Mouse (Mus musculus) retina, postnatal 1 day (tissue): ENCODE data around the gene Filip1l.

Experiments used
- DNase-seq: peaks from one replicate; pipeline ENCODE4 v3.0.0-alpha.2; 2012

Gene Filip1l

DNA sequence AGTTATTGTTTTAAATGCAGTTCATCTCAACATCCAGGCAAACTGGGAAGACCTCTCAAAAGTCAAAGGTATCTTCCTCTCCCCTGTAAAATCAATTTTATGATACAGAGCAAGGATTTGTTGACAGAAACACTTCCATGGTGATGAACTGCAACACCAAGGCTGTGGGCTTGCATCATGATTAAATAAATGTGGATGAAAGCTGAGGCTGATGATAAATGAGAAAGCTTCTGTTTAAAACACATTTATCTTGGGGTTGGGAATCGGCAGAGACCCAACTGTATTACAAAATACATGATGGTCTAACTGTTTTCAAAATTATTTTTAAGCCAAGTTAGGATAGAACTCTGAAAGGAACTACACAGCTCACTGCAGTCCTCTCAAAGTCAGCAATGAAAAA is 220.9 kb downstream of the Filip1l start:
- DNase-seq, result no peak

DNA sequence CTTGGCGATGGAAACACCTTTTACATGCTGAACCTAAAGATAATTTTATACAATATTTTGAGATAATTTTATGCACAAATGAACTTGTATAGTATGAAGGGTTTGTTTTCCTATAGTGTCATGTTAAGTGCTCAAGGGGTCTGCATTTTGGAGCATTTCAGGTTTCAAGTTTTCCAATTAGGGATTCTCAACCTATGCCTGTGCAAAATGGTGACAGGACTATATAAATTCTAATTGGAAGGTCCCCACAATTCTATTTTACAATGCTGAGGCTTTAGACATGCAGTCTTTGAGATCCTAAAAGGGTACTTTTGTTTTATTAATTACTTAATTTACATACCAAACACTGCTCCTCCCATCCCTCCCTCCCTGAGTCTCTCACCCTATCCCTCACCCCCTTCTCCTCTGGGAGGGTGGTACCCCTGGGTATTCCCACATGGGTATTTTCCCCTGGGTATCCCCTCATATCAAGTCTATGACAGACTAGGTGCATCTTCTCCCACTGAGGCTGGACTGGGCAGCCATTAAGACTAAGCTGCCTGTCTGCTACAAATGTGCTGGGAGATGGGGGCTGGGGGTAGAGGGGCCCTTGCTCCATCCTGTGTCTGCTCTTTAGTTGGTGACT is 223.0 kb downstream of the Filip1l start:
- DNase-seq, result no peak

DNA sequence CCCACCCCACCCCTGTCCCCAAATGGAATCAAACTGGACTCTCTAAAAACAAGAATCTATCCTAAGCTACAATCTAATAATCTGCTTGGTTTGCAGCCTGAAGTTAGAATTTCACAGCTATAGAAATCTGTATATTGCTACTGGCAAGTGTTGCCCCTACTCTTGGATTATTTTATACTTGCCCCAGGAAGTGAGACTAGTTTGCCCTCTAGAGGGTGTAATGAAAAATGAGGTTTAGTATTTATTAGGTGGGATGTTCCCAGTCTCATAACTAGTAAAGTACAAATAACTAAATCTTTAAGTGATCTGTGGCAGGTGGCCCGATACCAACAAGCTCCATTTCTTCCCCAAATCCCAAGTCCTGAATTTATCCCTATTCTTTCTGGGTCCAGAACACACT is 224.6 kb downstream of the Filip1l start:
- DNase-seq, result peak; percentile 6

DNA sequence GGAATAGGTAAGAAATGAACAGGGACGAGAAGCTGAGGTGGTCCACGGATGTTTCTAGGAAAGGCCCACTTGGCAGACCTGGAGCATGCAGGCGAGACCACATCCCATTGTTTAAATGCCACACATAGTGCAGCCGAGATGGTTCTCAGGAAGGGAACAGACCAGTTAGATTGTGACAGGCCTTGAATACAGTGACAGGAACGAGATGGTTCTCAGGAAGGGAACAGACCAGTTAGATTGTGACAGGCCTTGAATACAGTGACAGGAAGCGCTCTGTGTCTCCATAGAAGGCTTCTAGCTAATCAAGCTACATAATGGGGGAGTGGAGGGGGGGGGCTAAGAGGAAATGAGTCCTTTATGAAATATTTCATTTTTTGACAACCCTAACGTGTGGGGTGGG is 227.1 kb downstream of the Filip1l start:
- no peak for DNase-seq

DNA sequence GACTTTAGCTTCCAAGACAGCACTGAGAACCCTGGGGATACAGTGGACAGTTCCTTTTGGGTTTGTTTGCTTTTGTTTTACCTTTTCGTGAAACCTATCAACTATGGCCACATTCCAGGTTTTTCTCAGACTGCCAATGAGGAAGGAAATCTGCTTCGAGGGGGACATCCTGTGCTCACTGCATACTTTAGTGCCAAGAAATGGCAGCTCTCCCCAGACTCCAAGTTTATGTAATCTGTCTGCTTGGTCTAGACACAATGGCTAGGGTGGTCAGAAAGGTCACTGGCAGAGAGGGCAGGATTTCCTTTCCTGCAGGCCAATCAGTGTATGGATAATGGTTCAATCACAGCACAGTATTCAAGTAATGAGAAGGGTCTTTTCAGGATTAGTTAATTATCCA is 229.1 kb downstream of the Filip1l start:
- DNase-seq, result no peak

DNA sequence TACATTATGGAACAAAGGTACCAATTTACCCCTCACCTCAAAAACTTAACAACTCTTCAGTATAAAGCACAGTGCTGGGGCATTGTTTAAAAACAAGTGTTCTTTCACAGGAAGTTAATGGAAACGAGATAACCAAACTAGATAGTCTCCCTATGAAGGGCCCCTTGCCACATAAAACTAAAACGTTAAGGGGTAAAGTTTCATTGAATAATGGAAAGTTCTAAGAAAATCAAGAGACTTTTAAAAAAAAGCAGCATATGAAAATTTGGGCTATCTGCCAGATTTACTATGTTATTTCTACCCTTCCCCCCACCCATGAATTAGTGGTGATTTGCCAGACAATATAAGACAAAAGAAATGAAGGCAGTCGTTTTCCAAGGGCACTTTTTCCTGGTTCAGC is 232.3 kb downstream of the Filip1l start:
- DNase-seq, result no peak

DNA sequence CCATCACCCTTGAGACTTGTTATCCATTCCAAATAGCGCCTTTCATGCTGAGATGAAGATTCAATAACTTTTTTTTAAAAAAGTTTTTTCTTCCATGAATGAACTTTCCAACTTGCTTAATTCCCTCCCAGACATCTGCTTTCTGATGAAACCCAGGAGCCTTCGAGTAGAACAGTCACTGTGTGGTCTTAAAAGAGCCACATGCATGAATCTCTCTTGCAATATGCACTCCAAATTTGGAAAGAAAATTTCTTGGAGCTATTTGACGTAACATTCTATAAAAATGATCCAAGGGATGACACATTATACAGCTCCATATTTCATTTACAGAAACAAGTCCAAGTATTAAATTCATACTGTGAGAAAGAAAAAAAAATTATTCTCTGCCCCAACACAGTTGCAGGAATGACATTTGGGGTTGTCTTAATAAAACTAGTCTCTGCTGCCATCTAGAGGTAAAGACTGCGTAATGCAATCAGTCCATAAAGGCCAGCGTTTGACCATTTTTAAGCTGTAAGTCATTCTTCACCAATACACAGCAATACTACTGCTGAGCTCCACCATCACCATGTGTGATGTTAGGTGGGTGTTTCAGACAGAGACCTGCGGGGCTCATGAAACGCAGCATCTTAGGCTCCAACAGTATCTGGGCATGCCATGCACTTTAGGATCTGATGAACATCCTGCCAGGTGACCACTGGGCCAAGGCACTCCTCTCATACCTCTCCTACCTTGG is 240.7 kb downstream of the Filip1l start:
- DNase-seq, result peak; percentile 74

DNA sequence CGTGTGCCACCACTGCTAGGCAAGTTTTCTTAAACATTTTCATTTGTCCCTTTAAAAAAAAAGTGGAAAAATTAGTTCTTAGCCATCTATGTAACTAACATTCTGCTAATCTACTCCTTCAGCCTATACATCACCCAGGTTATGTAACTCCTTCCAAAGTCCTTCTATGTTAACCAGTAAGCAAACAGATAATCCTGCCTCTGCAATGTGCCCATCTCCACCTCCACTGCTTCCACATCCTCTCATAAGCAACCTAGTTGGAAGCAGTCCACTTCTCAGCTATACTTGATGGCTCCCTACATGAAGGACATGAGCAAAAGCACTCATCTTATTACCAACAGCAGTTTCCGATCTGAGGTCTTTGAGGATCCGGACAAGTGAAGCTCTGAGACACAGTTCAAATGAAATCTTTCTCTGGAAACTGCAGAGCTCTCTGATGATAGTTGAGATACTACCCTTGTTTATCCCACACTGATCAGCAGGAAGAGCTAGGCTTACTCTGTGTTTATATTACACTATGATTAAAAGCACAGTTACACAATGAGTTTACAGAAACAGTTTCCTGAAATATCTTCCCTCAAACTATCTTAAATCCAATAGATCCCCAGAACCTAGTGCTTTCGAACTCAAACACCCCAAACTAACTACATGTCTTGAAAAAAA is 244.5 kb downstream of the Filip1l start:
- DNase-seq, result no peak

DNA sequence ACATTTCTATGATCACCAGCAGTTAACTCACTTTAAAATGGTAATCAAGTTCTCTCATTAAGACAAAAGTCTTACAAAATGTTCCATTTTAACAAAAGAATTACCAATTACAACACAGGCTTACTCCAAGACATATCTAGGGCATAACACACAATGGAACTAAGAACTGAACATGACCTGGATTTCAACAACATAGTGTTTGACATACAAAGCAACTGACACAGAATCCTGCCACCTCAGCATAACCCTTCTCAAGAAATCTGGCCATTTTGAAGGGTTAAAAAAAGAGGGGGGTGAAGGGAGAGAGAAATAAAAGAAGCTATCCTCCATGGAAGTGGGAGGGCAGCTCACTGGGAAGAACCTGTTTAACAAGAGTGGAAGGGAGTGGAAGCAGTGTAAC is 248.1 kb downstream of the Filip1l start:
- peak; percentile 61 for DNase-seq

DNA sequence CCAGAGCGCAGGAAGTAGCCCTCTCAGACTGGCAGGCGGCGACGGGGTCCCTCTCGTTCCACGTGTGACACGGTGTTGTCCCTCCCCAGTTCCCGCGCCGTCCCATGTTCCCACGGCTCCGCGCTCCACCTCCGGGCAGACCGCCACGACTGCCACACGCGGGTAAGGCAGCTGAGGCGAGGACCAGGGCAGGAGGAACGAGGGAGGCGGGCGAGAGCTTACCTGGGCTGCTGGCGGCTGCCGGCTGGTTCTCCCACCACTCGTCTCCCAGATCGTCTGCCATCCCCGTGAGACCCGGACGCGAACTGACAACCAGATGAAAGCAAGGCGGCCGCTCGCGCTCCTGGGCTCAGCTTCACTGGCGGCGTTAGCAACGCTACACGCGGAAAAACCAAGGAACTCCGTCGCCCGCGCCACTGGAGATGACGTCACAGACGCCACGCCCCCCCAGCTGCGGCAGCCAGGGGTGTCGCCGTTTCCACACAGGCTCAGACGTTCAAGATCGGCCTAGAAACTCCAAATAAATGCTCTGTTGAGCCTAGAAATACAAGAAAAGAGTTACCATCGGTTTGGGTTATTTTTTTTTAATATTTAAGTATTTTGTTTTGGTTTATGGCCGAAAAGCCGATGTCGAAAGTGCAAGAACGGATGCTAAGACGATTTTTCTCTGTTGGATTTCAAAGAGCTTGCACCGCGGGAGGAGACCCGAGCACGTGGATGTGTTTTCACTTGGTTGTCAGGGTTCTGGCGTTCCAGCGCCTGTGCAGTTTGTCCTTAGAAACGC is 253.7 kb downstream of the Filip1l start, which contains the start of gene Cmss1:
Cmss1 (minus strand) TSS at position 421 of the 784 bp plus-strand sequence.
- DNase-seq, result peak; percentile 90

DNA sequence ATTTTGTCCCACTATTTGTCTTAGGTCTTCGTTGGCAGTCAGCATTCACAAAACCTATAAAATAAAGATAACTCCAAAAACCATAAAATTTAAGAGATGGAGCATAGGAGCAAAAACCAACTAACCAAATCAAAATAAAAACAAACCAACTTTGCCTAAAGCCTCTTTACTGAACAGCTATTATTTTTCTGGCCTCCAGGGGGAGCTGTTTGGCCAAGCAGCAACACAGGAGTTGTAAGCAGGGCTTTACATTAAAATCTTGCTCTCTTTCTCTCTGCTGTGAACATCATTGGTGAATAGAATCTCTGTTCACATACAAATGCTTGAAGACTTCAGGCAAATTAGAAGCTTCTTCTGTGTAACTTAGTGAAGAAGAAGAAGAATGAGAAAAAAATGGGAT is 258.9 kb downstream of the Filip1l start:
- DNase-seq, result peak; percentile 61
